Mouse (Mus musculus): Measurements from ENCODE around the gene AC131692.1. TPM values are rescaled to one million over a fixed set of nuclear protein-coding genes. Genes with fewer than 3 reads are reported as not detected.

Gene AC131692.1
- polyA plus RNA-seq (2014; fragmentation: Nextera tagmentation; extraction: Ambion mirVana) = 0.47 and 1.7 TPM in 2 replicates

- H3K4me2 ChIP-seq (replicated peaks; ENCODE audit: low read depth, low read length) = no peak within 1 kb of the TSS
- H3K9me3 ChIP-seq (ENCODE audit: control insufficient read depth, low read length) = no peaks in the 10 kb centered on the region
- no peaks in the 10 kb centered on the region for H3K4me1 ChIP-seq (ENCODE audit: control insufficient read depth, insufficient read depth, low read length)
- peaks cover 55% of the 10 kb centered on the region for H3K36me3 ChIP-seq (ENCODE audit: control insufficient read depth, insufficient read depth, low read length)
- no peak within 1 kb of the TSS for H3K9ac ChIP-seq (ENCODE audit: low read depth, low read length)
- H3K27me3 ChIP-seq (ENCODE audit: control insufficient read depth, insufficient read depth, low read length) = no peaks in the 10 kb centered on the region
- 91% methylated on average over 7 of the region's 7 CpGs for WGBS
- no peak within 1 kb of the TSS for H3K27ac ChIP-seq (ENCODE audit: low read depth, low read length)
- no peak within 1 kb of the TSS for H3K4me3 ChIP-seq (ENCODE audit: low read length)
- no peak for ATAC-seq (ENCODE audit: low FRiP score, low TSS enrichment)
Measured at GRCm38 (mm10) chr19:6094119-6094518, at the start of gene AC131692.1. Gene AC131692.1, plus strand, starts transcription at chr19:6094419.

- H3K4me2 ChIP-seq (replicated peaks; ENCODE audit: low read depth, low read length) = peak overlapping the region; percentile 93
- peak overlapping the region; percentile 89 for H3K9ac ChIP-seq (ENCODE audit: low read depth, low read length)
- 17% methylated on average over 20 of the region's 20 CpGs for WGBS
- H3K4me3 ChIP-seq (ENCODE audit: low read length) = peak overlapping the region; percentile 95
- no peaks in the 10 kb centered on the region for H3K27me3 ChIP-seq (ENCODE audit: control insufficient read depth, insufficient read depth, low read length)
- H3K4me1 ChIP-seq (ENCODE audit: control insufficient read depth, insufficient read depth, low read length) = peaks cover 12% of the 10 kb centered on the region
- peak; percentile 53 for ATAC-seq (ENCODE audit: low FRiP score, low TSS enrichment)
- peak overlapping the region; percentile 99 for H3K27ac ChIP-seq (ENCODE audit: low read depth, low read length)
- H3K36me3 ChIP-seq (ENCODE audit: control insufficient read depth, insufficient read depth, low read length) = peaks cover 28% of the 10 kb centered on the region
- no peaks in the 10 kb centered on the region for H3K9me3 ChIP-seq (ENCODE audit: control insufficient read depth, low read length)
Measured at GRCm38 (mm10) chr19:6045366-6046293, 48.6 kb upstream of the AC131692.1 start.

GRCm38 (mm10) chr19:6046294-6047153 is 47.7 kb upstream of the AC131692.1 start, which contains the start of gene Syvn1:
Gene Syvn1, plus strand, starts transcription at chr19:6046576.
- Histone ChIP-seq H3K9me3 (ENCODE audit: control insufficient read depth, low read length) (no peaks in the 10 kb centered on the region), H3K4me3 (ENCODE audit: low read length) (peak within 1 kb of the TSS; percentile 95), H3K4me1 (ENCODE audit: control insufficient read depth, insufficient read depth, low read length) (peaks cover 12% of the 10 kb centered on the region), H3K27me3 (ENCODE audit: control insufficient read depth, insufficient read depth, low read length) (no peaks in the 10 kb centered on the region), H3K4me2 (replicated peaks; ENCODE audit: low read depth, low read length) (peak within 1 kb of the TSS; percentile 93), H3K27ac (ENCODE audit: low read depth, low read length) (peak within 1 kb of the TSS; percentile 99), H3K9ac (ENCODE audit: low read depth, low read length) (peak within 1 kb of the TSS; percentile 89), H3K36me3 (ENCODE audit: control insufficient read depth, insufficient read depth, low read length) (peaks cover 37% of the 10 kb centered on the region)
- ATAC-seq (ENCODE audit: low FRiP score, low TSS enrichment) = peak; percentile 85
- under 1% methylated on average over 65 of the region's 65 CpGs for WGBS

- H3K36me3 ChIP-seq (ENCODE audit: control insufficient read depth, insufficient read depth, low read length) = peaks cover 45% of the 10 kb centered on the region
- no peaks in the 10 kb centered on the region for H3K9me3 ChIP-seq (ENCODE audit: control insufficient read depth, low read length)
- H3K4me3 ChIP-seq (ENCODE audit: low read length) = peak overlapping the region; percentile 95
- H3K27ac ChIP-seq (ENCODE audit: low read depth, low read length) = peak overlapping the region; percentile 99
- H3K4me1 ChIP-seq (ENCODE audit: control insufficient read depth, insufficient read depth, low read length) = peaks cover 9% of the 10 kb centered on the region
- peak overlapping the region; percentile 93 for H3K4me2 ChIP-seq (replicated peaks; ENCODE audit: low read depth, low read length)
- no peaks in the 10 kb centered on the region for H3K27me3 ChIP-seq (ENCODE audit: control insufficient read depth, insufficient read depth, low read length)
- under 1% methylated on average over 31 of the region's 44 CpGs for WGBS
- peak overlapping the region; percentile 89 for H3K9ac ChIP-seq (ENCODE audit: low read depth, low read length)
- peak; percentile 34 for ATAC-seq (ENCODE audit: low FRiP score, low TSS enrichment)
Measured at GRCm38 (mm10) chr19:6047154-6047898, 46.9 kb upstream of the AC131692.1 start.

GRCm38 (mm10) chr19:6047899-6048166 is 46.4 kb upstream of the AC131692.1 start:
- H3K27ac ChIP-seq (ENCODE audit: low read depth, low read length) = no peak overlapping the region
- no peak for ATAC-seq (ENCODE audit: low FRiP score, low TSS enrichment)
- 87% methylated on average over 8 of the region's 8 CpGs for WGBS
- no peaks in the 10 kb centered on the region for H3K27me3 ChIP-seq (ENCODE audit: control insufficient read depth, insufficient read depth, low read length)
- H3K9ac ChIP-seq (ENCODE audit: low read depth, low read length) = peak overlapping the region; percentile 89; the same call in 1 of the 2 replicates
- peaks cover 50% of the 10 kb centered on the region for H3K36me3 ChIP-seq (ENCODE audit: control insufficient read depth, insufficient read depth, low read length)
- no peaks in the 10 kb centered on the region for H3K9me3 ChIP-seq (ENCODE audit: control insufficient read depth, low read length)
- H3K4me2 ChIP-seq (replicated peaks; ENCODE audit: low read depth, low read length) = peak overlapping the region; percentile 93
- H3K4me1 ChIP-seq (ENCODE audit: control insufficient read depth, insufficient read depth, low read length) = peaks cover 9% of the 10 kb centered on the region
- H3K4me3 ChIP-seq (ENCODE audit: low read length) = peak overlapping the region; percentile 95

GRCm38 (mm10) chr19:6048681-6049410 is 45.4 kb upstream of the AC131692.1 start:
- Histone ChIP-seq H3K9me3 (ENCODE audit: control insufficient read depth, low read length) (no peaks in the 10 kb centered on the region), H3K27ac (ENCODE audit: low read depth, low read length) (no peak overlapping the region), H3K4me1 (ENCODE audit: control insufficient read depth, insufficient read depth, low read length) (peaks cover 9% of the 10 kb centered on the region), H3K4me3 (ENCODE audit: low read length) (no peak overlapping the region), H3K36me3 (ENCODE audit: control insufficient read depth, insufficient read depth, low read length) (peaks cover 60% of the 10 kb centered on the region), H3K4me2 (replicated peaks; ENCODE audit: low read depth, low read length) (no peak overlapping the region), H3K9ac (ENCODE audit: low read depth, low read length) (no peak overlapping the region), H3K27me3 (ENCODE audit: control insufficient read depth, insufficient read depth, low read length) (no peaks in the 10 kb centered on the region)
- 87% methylated on average over 11 of the region's 11 CpGs for WGBS
- no peak for ATAC-seq (ENCODE audit: low FRiP score, low TSS enrichment)

- no peaks in the 10 kb centered on the region for H3K9me3 ChIP-seq (ENCODE audit: control insufficient read depth, low read length)
- no peak overlapping the region for H3K9ac ChIP-seq (ENCODE audit: low read depth, low read length)
- no peak overlapping the region for H3K27ac ChIP-seq (ENCODE audit: low read depth, low read length)
- WGBS = 87% methylated on average over 7 of the region's 7 CpGs
- H3K27me3 ChIP-seq (ENCODE audit: control insufficient read depth, insufficient read depth, low read length) = no peaks in the 10 kb centered on the region
- no peak overlapping the region for H3K4me2 ChIP-seq (replicated peaks; ENCODE audit: low read depth, low read length)
- peaks cover 85% of the 10 kb centered on the region for H3K36me3 ChIP-seq (ENCODE audit: control insufficient read depth, insufficient read depth, low read length)
- H3K4me3 ChIP-seq (ENCODE audit: low read length) = no peak overlapping the region
- peaks cover 14% of the 10 kb centered on the region for H3K4me1 ChIP-seq (ENCODE audit: control insufficient read depth, insufficient read depth, low read length)
- ATAC-seq (ENCODE audit: low FRiP score, low TSS enrichment) = no peak
Measured at GRCm38 (mm10) chr19:6052516-6052915, 41.7 kb upstream of the AC131692.1 start.

- Histone ChIP-seq H3K4me2 (replicated peaks; ENCODE audit: low read depth, low read length) (no peak overlapping the region), H3K9me3 (ENCODE audit: control insufficient read depth, low read length) (no peaks in the 10 kb centered on the region), H3K4me3 (ENCODE audit: low read length) (no peak overlapping the region), H3K36me3 (ENCODE audit: control insufficient read depth, insufficient read depth, low read length) (peaks cover 77% of the 10 kb centered on the region), H3K27me3 (ENCODE audit: control insufficient read depth, insufficient read depth, low read length) (no peaks in the 10 kb centered on the region), H3K4me1 (ENCODE audit: control insufficient read depth, insufficient read depth, low read length) (peaks cover 6% of the 10 kb centered on the region; the same call in 1 of the 2 replicates), H3K27ac (ENCODE audit: low read depth, low read length) (no peak overlapping the region), H3K9ac (ENCODE audit: low read depth, low read length) (no peak overlapping the region)
- WGBS = 84% methylated on average over 5 of the region's 5 CpGs
- no peak for ATAC-seq (ENCODE audit: low FRiP score, low TSS enrichment)
Measured at GRCm38 (mm10) chr19:6054296-6054695, 39.9 kb upstream of the AC131692.1 start.

All from kidney, embryonic 14.5 days (tissue).